Mouse (Mus musculus): Measurements from ENCODE around the gene Lrmp. TPM values are rescaled to one million over a fixed set of nuclear protein-coding genes. Genes with fewer than 3 reads are reported as not detected.

Lrmp gene
- polyA plus RNA-seq (2015; fragmentation: Nextera tagmentation; extraction: Ambion mirVana): 0.61 and 0.75 TPM in 2 replicates

- Histone ChIP-seq H3K36me3 (ENCODE audit: control insufficient read depth, insufficient read depth, low read length) (no peaks in the 10 kb centered on the region), H3K9me3 (replicated peaks; ENCODE audit: control insufficient read depth, low read length, poor library complexity, severe bottlenecking) (no peaks in the 10 kb centered on the region), H3K4me3 (ENCODE audit: low read depth, low read length) (no peak within 1 kb of the TSS), H3K4me2 (ENCODE audit: low read length) (no peak within 1 kb of the TSS), H3K4me1 (ENCODE audit: control insufficient read depth, insufficient read depth, low read length) (peaks cover 8% of the 10 kb centered on the region), H3K9ac (ENCODE audit: low read depth, low read length) (peak within 1 kb of the TSS; percentile 17; the same call in 1 of the 2 replicates), H3K27ac (ENCODE audit: low read length) (no peak within 1 kb of the TSS), H3K27me3 (ENCODE audit: control insufficient read depth, insufficient read depth, low read depth, low read length) (no peaks in the 10 kb centered on the region)
- peak; percentile 21; the same call in 1 of the 2 replicates for ATAC-seq
- WGBS: 62% methylated on average over 6 of the region's 6 CpGs
Measured at GRCm38 (mm10) chr6:145115476-145116097, at the start of gene Lrmp. Lrmp (plus strand) TSS chr6:145115653.

GRCm38 (mm10) chr6:145066416-145066815 lies 49.0 kb upstream of the Lrmp start:
- H3K4me2 ChIP-seq (ENCODE audit: low read length): no peak overlapping the region
- H3K4me1 ChIP-seq (ENCODE audit: control insufficient read depth, insufficient read depth, low read length): no peaks in the 10 kb centered on the region
- no peaks in the 10 kb centered on the region for H3K27me3 ChIP-seq (ENCODE audit: control insufficient read depth, insufficient read depth, low read depth, low read length)
- no peak overlapping the region for H3K27ac ChIP-seq (ENCODE audit: low read length)
- H3K4me3 ChIP-seq (ENCODE audit: low read depth, low read length): no peak overlapping the region
- no peak overlapping the region for H3K9ac ChIP-seq (ENCODE audit: low read depth, low read length)
- ATAC-seq: no peak
- 89% methylated on average over 6 of the region's 6 CpGs for WGBS
- no peaks in the 10 kb centered on the region for H3K9me3 ChIP-seq (replicated peaks; ENCODE audit: control insufficient read depth, low read length, poor library complexity, severe bottlenecking)
- no peaks in the 10 kb centered on the region for H3K36me3 ChIP-seq (ENCODE audit: control insufficient read depth, insufficient read depth, low read length)

- Histone ChIP-seq H3K9me3 (replicated peaks; ENCODE audit: control insufficient read depth, low read length, poor library complexity, severe bottlenecking) (no peaks in the 10 kb centered on the region), H3K9ac (ENCODE audit: low read depth, low read length) (no peak overlapping the region), H3K4me3 (ENCODE audit: low read depth, low read length) (no peak overlapping the region), H3K4me1 (ENCODE audit: control insufficient read depth, insufficient read depth, low read length) (no peaks in the 10 kb centered on the region), H3K4me2 (ENCODE audit: low read length) (no peak overlapping the region), H3K27ac (ENCODE audit: low read length) (no peak overlapping the region), H3K27me3 (ENCODE audit: control insufficient read depth, insufficient read depth, low read depth, low read length) (no peaks in the 10 kb centered on the region), H3K36me3 (ENCODE audit: control insufficient read depth, insufficient read depth, low read length) (no peaks in the 10 kb centered on the region)
- no peak for ATAC-seq
- 88% methylated on average over 8 of the region's 8 CpGs for WGBS
Measured at GRCm38 (mm10) chr6:145067679-145068078, 47.8 kb upstream of the Lrmp start.

GRCm38 (mm10) chr6:145069397-145069796 lies 46.1 kb upstream of the Lrmp start:
- no peak overlapping the region for H3K4me2 ChIP-seq (ENCODE audit: low read length)
- no peaks in the 10 kb centered on the region for H3K36me3 ChIP-seq (ENCODE audit: control insufficient read depth, insufficient read depth, low read length)
- no peak overlapping the region for H3K9ac ChIP-seq (ENCODE audit: low read depth, low read length)
- H3K4me3 ChIP-seq (ENCODE audit: low read depth, low read length): no peak overlapping the region
- H3K27ac ChIP-seq (ENCODE audit: low read length): no peak overlapping the region
- WGBS: 91% methylated on average over 7 of the region's 7 CpGs
- H3K27me3 ChIP-seq (ENCODE audit: control insufficient read depth, insufficient read depth, low read depth, low read length): no peaks in the 10 kb centered on the region
- no peak for ATAC-seq
- H3K9me3 ChIP-seq (replicated peaks; ENCODE audit: control insufficient read depth, low read length, poor library complexity, severe bottlenecking): no peaks in the 10 kb centered on the region
- peaks cover 2% of the 10 kb centered on the region; the same call in 1 of the 2 replicates for H3K4me1 ChIP-seq (ENCODE audit: control insufficient read depth, insufficient read depth, low read length)

- Histone ChIP-seq H3K9ac (ENCODE audit: low read depth, low read length) (no peak overlapping the region), H3K4me3 (ENCODE audit: low read depth, low read length) (no peak overlapping the region), H3K9me3 (replicated peaks; ENCODE audit: control insufficient read depth, low read length, poor library complexity, severe bottlenecking) (no peaks in the 10 kb centered on the region), H3K4me2 (ENCODE audit: low read length) (no peak overlapping the region), H3K27me3 (ENCODE audit: control insufficient read depth, insufficient read depth, low read depth, low read length) (no peaks in the 10 kb centered on the region), H3K27ac (ENCODE audit: low read length) (no peak overlapping the region), H3K36me3 (ENCODE audit: control insufficient read depth, insufficient read depth, low read length) (no peaks in the 10 kb centered on the region), H3K4me1 (ENCODE audit: control insufficient read depth, insufficient read depth, low read length) (peaks cover 4% of the 10 kb centered on the region; the same call in 1 of the 2 replicates)
- 74% methylated on average over 2 of the region's 2 CpGs for WGBS
- ATAC-seq: no peak
Measured at GRCm38 (mm10) chr6:145069921-145070320, 45.5 kb upstream of the Lrmp start.

- Histone ChIP-seq H3K27me3 (ENCODE audit: control insufficient read depth, insufficient read depth, low read depth, low read length) (no peaks in the 10 kb centered on the region), H3K9ac (ENCODE audit: low read depth, low read length) (no peak overlapping the region), H3K4me2 (ENCODE audit: low read length) (peak overlapping the region; percentile 79), H3K4me1 (ENCODE audit: control insufficient read depth, insufficient read depth, low read length) (peaks cover 4% of the 10 kb centered on the region; the same call in 1 of the 2 replicates), H3K27ac (ENCODE audit: low read length) (no peak overlapping the region), H3K4me3 (ENCODE audit: low read depth, low read length) (no peak overlapping the region), H3K36me3 (ENCODE audit: control insufficient read depth, insufficient read depth, low read length) (no peaks in the 10 kb centered on the region), H3K9me3 (replicated peaks; ENCODE audit: control insufficient read depth, low read length, poor library complexity, severe bottlenecking) (no peaks in the 10 kb centered on the region)
- ATAC-seq: 0 out of 2 replicates have a peak, but pooled peaks have one; percentile 39
Measured at GRCm38 (mm10) chr6:145074461-145074860, 41.0 kb upstream of the Lrmp start.

GRCm38 (mm10) chr6:145075088-145075547 lies 40.3 kb upstream of the Lrmp start:
- Histone ChIP-seq H3K36me3 (ENCODE audit: control insufficient read depth, insufficient read depth, low read length) (no peaks in the 10 kb centered on the region), H3K27me3 (ENCODE audit: control insufficient read depth, insufficient read depth, low read depth, low read length) (no peaks in the 10 kb centered on the region), H3K4me1 (ENCODE audit: control insufficient read depth, insufficient read depth, low read length) (peaks cover 4% of the 10 kb centered on the region; the same call in 1 of the 2 replicates), H3K27ac (ENCODE audit: low read length) (peak overlapping the region; percentile 18; the same call in 1 of the 2 replicates), H3K9ac (ENCODE audit: low read depth, low read length) (peak overlapping the region; percentile 64), H3K4me3 (ENCODE audit: low read depth, low read length) (peak overlapping the region; percentile 48), H3K9me3 (replicated peaks; ENCODE audit: control insufficient read depth, low read length, poor library complexity, severe bottlenecking) (no peaks in the 10 kb centered on the region), H3K4me2 (ENCODE audit: low read length) (peak overlapping the region; percentile 79)
- peak; percentile 80 for ATAC-seq
- WGBS: under 1% methylated on average over 20 of the region's 20 CpGs

GRCm38 (mm10) chr6:145075548-145076224 lies 39.8 kb upstream of the Lrmp start, which contains the start of gene Bcat1:
Bcat1 (minus strand) TSS chr6:145076184.
- peak within 1 kb of the TSS; percentile 18; the same call in 1 of the 2 replicates for H3K27ac ChIP-seq (ENCODE audit: low read length)
- under 1% methylated on average over 39 of the region's 39 CpGs for WGBS
- H3K4me2 ChIP-seq (ENCODE audit: low read length): peak within 1 kb of the TSS; percentile 79
- H3K9me3 ChIP-seq (replicated peaks; ENCODE audit: control insufficient read depth, low read length, poor library complexity, severe bottlenecking): no peaks in the 10 kb centered on the region
- peak; percentile 67 for ATAC-seq
- no peaks in the 10 kb centered on the region for H3K36me3 ChIP-seq (ENCODE audit: control insufficient read depth, insufficient read depth, low read length)
- H3K27me3 ChIP-seq (ENCODE audit: control insufficient read depth, insufficient read depth, low read depth, low read length): no peaks in the 10 kb centered on the region
- H3K4me3 ChIP-seq (ENCODE audit: low read depth, low read length): peak within 1 kb of the TSS; percentile 48
- H3K9ac ChIP-seq (ENCODE audit: low read depth, low read length): peak within 1 kb of the TSS; percentile 64
- peaks cover 4% of the 10 kb centered on the region; the same call in 1 of the 2 replicates for H3K4me1 ChIP-seq (ENCODE audit: control insufficient read depth, insufficient read depth, low read length)

- Histone ChIP-seq H3K4me1 (ENCODE audit: control insufficient read depth, insufficient read depth, low read length) (peaks cover 4% of the 10 kb centered on the region; the same call in 1 of the 2 replicates), H3K4me3 (ENCODE audit: low read depth, low read length) (peak overlapping the region; percentile 48), H3K9me3 (replicated peaks; ENCODE audit: control insufficient read depth, low read length, poor library complexity, severe bottlenecking) (no peaks in the 10 kb centered on the region), H3K4me2 (ENCODE audit: low read length) (peak overlapping the region; percentile 79), H3K9ac (ENCODE audit: low read depth, low read length) (peak overlapping the region; percentile 64; the same call in 1 of the 2 replicates), H3K27ac (ENCODE audit: low read length) (no peak overlapping the region), H3K36me3 (ENCODE audit: control insufficient read depth, insufficient read depth, low read length) (no peaks in the 10 kb centered on the region), H3K27me3 (ENCODE audit: control insufficient read depth, insufficient read depth, low read depth, low read length) (no peaks in the 10 kb centered on the region)
- no peak for ATAC-seq
- 13% methylated on average over 9 of the region's 9 CpGs for WGBS
Measured at GRCm38 (mm10) chr6:145076286-145076685, 39.2 kb upstream of the Lrmp start.

All from midbrain, embryonic 16.5 days (tissue).